Mouse (Mus musculus): Measurements from ENCODE around the gene Kcnj10.

Gene Kcnj10

DNA sequence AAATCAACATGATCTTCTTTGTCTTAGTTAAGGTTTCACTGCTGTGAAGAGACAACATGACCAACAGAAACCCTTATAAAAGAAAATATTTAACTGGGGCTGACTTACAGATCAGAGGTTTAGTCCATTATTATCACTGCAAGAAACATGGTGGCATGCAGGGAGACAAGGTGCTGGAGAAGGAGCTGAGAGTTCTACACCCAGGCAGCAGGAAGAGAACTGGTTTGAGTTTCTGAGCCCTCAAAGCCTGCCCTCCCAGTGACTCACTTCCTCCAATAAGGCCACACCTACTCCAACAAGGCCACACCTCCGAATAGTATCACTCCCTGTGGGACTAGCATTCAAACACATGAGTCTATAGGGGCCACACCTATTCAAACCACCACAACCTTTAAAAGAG is 49.8 kb downstream of the Kcnj10 start:
- DNase-seq = no peak

- DNase-seq = peak; percentile 26
Measured at GRCm38 (mm10) chr1:172391807-172392581, 51.0 kb downstream of the Kcnj10 start.

- DNase-seq = no peak
Measured at GRCm38 (mm10) chr1:172392643-172393170, 51.7 kb downstream of the Kcnj10 start.

DNA sequence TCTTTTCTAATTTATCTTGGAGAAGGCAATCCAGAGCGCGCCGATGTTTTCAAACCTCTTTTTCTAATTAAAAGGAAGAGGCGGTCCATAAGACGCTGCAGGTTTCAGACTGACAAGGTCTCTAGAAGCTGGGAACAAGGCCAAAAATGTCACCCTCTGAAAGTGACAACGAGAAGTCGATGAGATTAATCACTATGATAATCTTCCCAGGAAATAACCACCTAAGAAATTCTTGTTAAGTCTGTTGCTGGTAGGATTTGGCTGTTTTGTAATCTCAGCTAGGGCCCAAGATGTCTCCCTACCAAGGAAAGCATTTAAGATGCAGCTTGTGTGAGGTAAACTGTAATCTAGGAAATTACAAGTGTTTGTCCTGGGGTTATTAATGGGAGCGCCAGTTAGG is 52.7 kb downstream of the Kcnj10 start:
- no peak for DNase-seq

- no peak for DNase-seq
Measured at GRCm38 (mm10) chr1:172396996-172397752, 56.2 kb downstream of the Kcnj10 start.

GRCm38 (mm10) chr1:172406077-172406706 is 65.2 kb downstream of the Kcnj10 start:
- DNase-seq = peak; percentile 30

DNA sequence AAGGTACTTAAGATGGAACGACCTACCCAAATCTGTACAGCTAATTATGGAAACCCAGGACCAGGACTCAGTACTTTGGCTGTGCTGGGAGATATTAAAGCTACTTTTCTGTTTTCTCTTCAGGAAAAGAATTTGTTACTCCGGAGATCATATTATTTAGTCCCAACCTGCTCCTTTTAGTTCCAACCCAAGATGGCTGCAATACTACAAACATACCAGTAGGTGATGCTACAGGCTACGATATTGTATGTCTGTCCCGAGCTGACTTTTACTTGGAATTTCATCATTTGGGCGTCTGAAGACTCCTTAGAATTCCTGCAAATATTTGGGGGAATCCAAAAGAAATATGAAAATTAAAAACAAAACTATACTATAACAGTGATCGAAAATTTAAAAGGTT is 68.0 kb downstream of the Kcnj10 start:
- peak; percentile 75 for DNase-seq

DNA sequence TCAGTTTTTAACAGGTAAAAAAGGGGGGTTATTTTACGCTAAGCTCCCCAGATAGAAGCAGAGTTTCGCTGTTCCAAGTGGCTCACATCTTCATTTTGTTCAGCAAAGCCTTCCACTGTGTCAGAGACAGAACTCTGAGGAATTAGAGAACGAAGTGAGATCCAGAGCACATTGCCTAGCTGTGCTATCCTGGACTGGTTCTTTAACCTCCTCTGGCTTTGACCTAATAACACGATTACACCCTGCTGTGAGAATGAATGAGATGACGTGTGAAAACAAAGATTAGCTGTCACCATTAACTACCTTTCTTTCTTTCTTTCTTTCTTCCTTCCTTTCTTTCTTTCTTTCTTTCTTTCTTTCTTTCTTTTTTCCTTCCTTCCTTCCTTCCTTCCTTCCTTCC is 68.4 kb downstream of the Kcnj10 start:
- peak; percentile 18 for DNase-seq

DNA sequence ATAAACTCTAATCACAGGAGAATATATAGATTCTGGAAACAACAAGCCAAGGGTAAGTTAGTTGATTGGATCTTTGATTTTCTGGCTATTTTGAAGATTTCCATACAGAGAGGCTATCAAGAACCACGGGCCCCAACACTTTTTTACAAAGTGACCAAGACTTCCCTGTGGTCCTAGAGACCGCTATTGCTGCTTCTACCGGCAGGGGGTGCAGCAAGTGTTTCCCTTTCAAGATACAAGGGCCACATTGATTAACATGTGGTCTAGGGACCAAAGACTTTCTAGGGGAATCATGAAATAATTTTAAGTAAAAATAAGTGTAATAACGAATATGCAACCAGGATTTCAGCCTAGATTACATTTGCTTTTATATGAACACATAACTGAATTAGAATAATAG is 69.8 kb downstream of the Kcnj10 start:
- peak; percentile 75 for DNase-seq

GRCm38 (mm10) chr1:172412204-172412603 is 71.2 kb downstream of the Kcnj10 start:
- DNase-seq = peak; percentile 83

- DNase-seq = no peak
Measured at GRCm38 (mm10) chr1:172413491-172414230, 72.7 kb downstream of the Kcnj10 start.

- DNase-seq = no peak
Measured at GRCm38 (mm10) chr1:172414231-172414585, 73.2 kb downstream of the Kcnj10 start.

DNA sequence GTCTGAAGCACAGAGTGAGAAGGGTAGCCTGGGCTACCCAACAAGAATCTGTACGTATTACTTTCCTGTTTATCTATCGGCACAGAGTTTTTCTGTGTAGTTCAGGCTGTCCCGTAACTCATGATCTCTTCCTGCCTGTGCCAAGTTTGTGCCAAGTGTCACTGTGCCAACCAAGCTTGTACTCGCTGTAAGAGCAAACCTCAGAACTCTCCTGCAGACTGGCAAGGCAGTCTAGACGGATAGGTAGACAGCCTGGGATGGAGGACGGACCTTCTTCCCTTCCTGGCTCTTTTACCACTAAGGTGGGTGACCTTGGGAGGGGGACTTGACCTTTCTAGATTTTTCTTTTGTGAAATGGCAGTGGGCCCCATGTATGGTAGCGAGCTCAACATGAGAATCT is 74.1 kb downstream of the Kcnj10 start:
- no peak for DNase-seq

DNA sequence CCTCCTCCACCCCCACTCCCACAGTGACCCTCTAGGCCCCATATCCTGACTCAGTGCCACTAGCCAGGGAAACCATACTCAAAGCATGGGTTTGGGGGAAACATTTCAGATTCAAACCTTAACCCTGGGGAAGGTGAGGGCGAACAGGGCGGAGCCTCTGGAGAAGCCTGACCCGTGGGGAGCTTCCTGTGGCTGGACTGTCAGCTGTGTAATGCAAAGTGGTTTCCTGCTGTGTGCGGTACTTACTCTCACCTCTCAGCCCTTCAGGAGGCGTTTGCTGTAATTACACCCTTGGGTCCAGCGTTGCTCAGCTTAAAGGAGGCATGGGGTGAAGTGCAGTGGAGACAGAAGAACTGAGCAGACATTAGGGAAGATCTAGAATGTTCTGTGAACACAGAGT is 77.2 kb downstream of the Kcnj10 start:
- peak; percentile 35 for DNase-seq

GRCm38 (mm10) chr1:172418642-172419041 is 77.6 kb downstream of the Kcnj10 start:
- DNase-seq = no peak

GRCm38 (mm10) chr1:172420181-172420580 is 79.2 kb downstream of the Kcnj10 start:
- no peak for DNase-seq

DNA sequence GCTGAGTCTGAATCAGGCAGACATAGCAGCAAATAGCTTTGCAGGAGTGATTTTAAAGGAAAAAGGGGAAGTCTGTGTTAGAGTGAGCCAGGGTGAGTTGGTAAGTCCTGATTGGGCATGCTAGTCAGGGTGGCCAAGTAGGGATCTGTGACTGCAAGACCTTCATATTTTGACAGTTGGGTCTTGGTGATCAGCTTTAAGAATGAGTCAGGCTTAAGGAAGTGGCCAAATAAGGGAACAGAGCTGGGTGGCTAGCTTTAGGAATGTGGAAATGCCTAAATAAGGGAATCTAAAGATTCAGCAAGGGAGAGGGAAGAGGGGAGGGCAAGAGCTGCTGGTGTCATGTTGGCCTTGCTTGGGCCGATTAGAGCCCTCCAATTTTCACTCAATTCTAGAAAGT is 82.4 kb downstream of the Kcnj10 start:
- DNase-seq = no peak

All from embryo, embryonic 11 days (tissue).